Mouse (Mus musculus): ENCODE results near the gene Treml2. TPM values are rescaled to one million over a fixed set of nuclear protein-coding genes. Genes with fewer than 3 reads are reported as not detected.

Treml2 gene
- polyA plus RNA-seq, 1 experiment from 2014 or later, result 0.08 TPM

DNA sequence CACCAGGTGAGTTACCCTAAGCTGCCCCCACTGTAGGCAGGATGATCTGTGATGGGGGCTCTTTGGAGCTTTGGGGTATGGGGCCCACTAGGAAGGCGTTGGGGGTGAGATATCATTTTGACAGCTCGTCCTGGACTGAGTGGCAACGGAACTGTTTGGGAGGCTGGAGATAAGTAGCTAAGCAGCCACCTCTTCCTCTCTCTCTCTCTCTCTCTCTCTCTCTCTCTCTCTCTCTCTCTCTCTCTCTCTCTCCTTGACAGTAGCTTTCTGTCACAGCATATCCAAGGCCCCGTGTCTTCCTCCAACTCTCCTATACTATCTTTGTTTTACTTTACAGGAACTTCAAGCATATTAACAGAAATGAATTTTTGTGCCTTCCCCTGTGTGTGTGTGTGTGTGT is 61.2 kb downstream of the Treml2 start:
- H3K4me2 ChIP-seq (replicated peaks), result no peak overlapping the region
- H3K36me3 ChIP-seq, result no peaks in the 10 kb centered on the region
- no peak overlapping the region for H3K4me3 ChIP-seq
- H3K27ac ChIP-seq (replicated peaks), result no peak overlapping the region
- H3K9me3 ChIP-seq, result no peaks in the 10 kb centered on the region
- H3K4me1 ChIP-seq, result peaks cover 14% of the 10 kb centered on the region
- WGBS, result 83% methylated on average over 4 of the region's 4 CpGs
- no peak overlapping the region for H3K9ac ChIP-seq (replicated peaks)
- no peaks in the 10 kb centered on the region for H3K27me3 ChIP-seq
- no peak for ATAC-seq (replicated peaks)

Other genes starting within 250 kb of the Treml2 start
- not detected in 2 replicates for gene 1700067P10Rik, start 210.2 kb upstream of the Treml2 start, polyA plus RNA-seq (2015; fragmentation: Nextera tagmentation; extraction: Ambion mirVana)
- gene 9830107B12Rik, start 153.2 kb upstream of the Treml2 start, polyA plus RNA-seq (2015; fragmentation: Nextera tagmentation; extraction: Ambion mirVana), result not detected in 2 replicates
- gene A530064D06Rik, start 132.2 kb upstream of the Treml2 start, polyA plus RNA-seq (2015; fragmentation: Nextera tagmentation; extraction: Ambion mirVana), result not detected in 2 replicates
- gene Trem1, start 66.7 kb upstream of the Treml2 start, polyA plus RNA-seq (2015; fragmentation: Nextera tagmentation; extraction: Ambion mirVana), result not detected in 2 replicates
- not detected in 2 replicates for gene Trem3, start 51.7 kb upstream of the Treml2 start, polyA plus RNA-seq (2015; fragmentation: Nextera tagmentation; extraction: Ambion mirVana)
- gene Treml4, start 35.2 kb upstream of the Treml2 start, polyA plus RNA-seq (2015; fragmentation: Nextera tagmentation; extraction: Ambion mirVana), result 0.10 TPM in 1 of 2 replicates, not detected in the other
- gene B430306N03Rik, start 16.6 kb downstream of the Treml2 start, polyA plus RNA-seq (2015; fragmentation: Nextera tagmentation; extraction: Ambion mirVana), result 0.09 TPM in 1 of 2 replicates, not detected in the other
- gene Trem2, start 46.9 kb downstream of the Treml2 start, polyA plus RNA-seq (2015; fragmentation: Nextera tagmentation; extraction: Ambion mirVana), result 3.9 and 4.1 TPM in 2 replicates
- 0.46 and 0.55 TPM in 2 replicates for gene Treml1, start 60.4 kb downstream of the Treml2 start, polyA plus RNA-seq (2015; fragmentation: Nextera tagmentation; extraction: Ambion mirVana)
- 17.6 and 18.9 TPM in 2 replicates for gene Nfya, start 110.4 kb downstream of the Treml2 start, polyA plus RNA-seq (2015; fragmentation: Nextera tagmentation; extraction: Ambion mirVana)
- gene Oard1, start 110.5 kb downstream of the Treml2 start, polyA plus RNA-seq (2015; fragmentation: Nextera tagmentation; extraction: Ambion mirVana), result 59.0 and 60.7 TPM in 2 replicates
- gene Apobec2, start 133.4 kb downstream of the Treml2 start, polyA plus RNA-seq (2015; fragmentation: Nextera tagmentation; extraction: Ambion mirVana), result 0.19 and 0.73 TPM in 2 replicates
- gene Tspo2, start 152.0 kb downstream of the Treml2 start, polyA plus RNA-seq (2015; fragmentation: Nextera tagmentation; extraction: Ambion mirVana), result 2.3 and 2.8 TPM in 2 replicates
- gene Unc5cl, start 155.4 kb downstream of the Treml2 start, polyA plus RNA-seq (2015; fragmentation: Nextera tagmentation; extraction: Ambion mirVana), result 0.17 and 0.24 TPM in 2 replicates

Measured in forebrain, embryonic 15.5 days (tissue).